Mouse (Mus musculus) kidney, postnatal 25 days (tissue): ENCODE measurements at regions not wholly inside any gene's neighbourhood (a gene's known extent, or its start where the extent isn't known, plus 50 kb on each side); places are given as distances from the start of the nearest gene placed in this dataset.

Experiments
- DNase-seq, 2 experiments: peaks; one replicate each; pipeline ENCODE4 v3.0.0; 2021; ENCODE audit warnings: mixed read lengths in 2 of 2

GRCm38 (mm10) chr2:85280580-85280979, 58.5 kb downstream of the Olfr987 start:
- no peak for DNase-seq

- DNase-seq: no peak
These were observed 61.0 kb downstream of the Olfr987 start for GRCm38 (mm10) chr2:85278128-85278527.

- DNase-seq: no peak
These were observed 61.7 kb downstream of the Olfr987 start for GRCm38 (mm10) chr2:85277433-85277832.

- peak; percentile 7 to 37 for DNase-seq
These were observed 69.8 kb upstream of the Lrrc55 start for GRCm38 (mm10) chr2:85266813-85267212.

GRCm38 (mm10) chr2:85265667-85266066, 68.7 kb upstream of the Lrrc55 start:
- DNase-seq: no peak

- DNase-seq: no peak
These were observed 68.1 kb upstream of the Lrrc55 start for GRCm38 (mm10) chr2:85265037-85265524.

- no peak for DNase-seq
These were observed 60.4 kb upstream of the Lrrc55 start for GRCm38 (mm10) chr2:85257356-85257755.

- DNase-seq: no peak
These were observed 58.6 kb upstream of the Lrrc55 start for GRCm38 (mm10) chr2:85255610-85256009.

- DNase-seq: peak; percentile 21 to 44
These were observed 55.6 kb upstream of the Lrrc55 start for GRCm38 (mm10) chr2:85252343-85253285.

GRCm38 (mm10) chr2:85250026-85250560, 53.1 kb upstream of the Lrrc55 start:
- peak; percentile 23 to 58 for DNase-seq
